Mouse (Mus musculus) mesoderm, embryonic 11.5 days (tissue): ENCODE results near the gene Sqor.
A peak's percentile ranks its signal among the peaks of the same experiment; 100 is the strongest.

Experiments
- DNase-seq: peaks from one replicate; pipeline ENCODE4 v3.0.0-alpha.2; 2012; ENCODE audit warnings: low read depth, low spot score

Gene Sqor

DNA sequence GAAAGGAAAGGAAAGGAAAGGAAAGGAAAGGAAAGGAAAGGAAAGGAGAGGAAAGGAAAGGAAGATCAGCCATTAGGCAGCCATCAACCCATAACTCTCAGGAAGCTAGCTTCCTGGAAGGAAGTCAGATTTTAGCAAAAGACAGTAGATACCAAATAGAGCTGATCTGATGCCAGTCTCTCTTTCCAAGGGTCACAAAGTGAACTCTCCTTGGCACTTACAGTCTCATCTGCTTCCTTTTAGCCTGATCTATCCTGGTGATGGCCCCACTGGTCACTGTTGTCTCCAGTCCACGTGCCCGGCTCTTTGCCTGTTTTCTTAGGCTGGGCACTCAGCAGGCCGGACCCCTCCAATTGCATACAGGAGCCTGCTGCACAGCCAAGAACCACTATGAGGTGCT is 19.7 kb downstream of the Sqor start:
- DNase-seq = no peak

DNA sequence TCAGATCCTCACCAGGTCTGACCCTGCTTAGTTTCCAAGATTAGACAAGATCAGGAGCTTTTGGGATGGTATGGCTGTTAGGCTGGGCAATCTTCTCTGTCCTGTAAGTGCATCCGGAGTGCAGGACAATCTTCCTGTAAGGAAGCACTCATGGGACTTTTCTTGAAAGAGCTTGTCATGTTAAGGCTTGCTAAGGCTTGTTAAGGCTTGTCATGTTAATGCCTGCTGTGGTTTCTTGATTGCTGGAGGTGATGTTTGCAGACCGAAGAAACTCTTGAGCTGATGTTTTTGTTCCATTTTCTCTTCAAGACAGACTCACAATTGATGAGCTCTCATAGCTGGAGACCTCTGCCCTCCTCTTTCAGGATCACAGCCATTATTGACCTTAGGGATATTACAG is 21.1 kb downstream of the Sqor start:
- DNase-seq = no peak

DNA sequence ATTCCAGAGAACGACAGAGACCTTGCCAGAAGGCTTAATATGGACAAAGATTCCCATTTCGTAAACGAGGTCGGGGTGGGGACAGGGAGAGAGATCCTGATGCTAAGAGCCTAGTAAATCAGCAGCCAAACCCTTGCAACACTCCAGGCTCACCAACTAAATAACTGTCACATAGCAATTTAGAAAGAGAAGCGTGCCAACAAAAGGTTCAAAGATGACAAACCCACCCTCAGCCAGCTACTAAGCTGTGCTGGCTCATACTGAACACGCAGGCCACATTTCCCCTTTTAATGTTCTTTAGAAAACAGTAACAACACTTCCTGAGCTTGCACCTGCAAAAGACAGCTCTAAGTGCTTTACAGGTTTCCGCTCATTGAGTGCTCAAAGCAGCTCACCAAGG is 24.3 kb downstream of the Sqor start:
- DNase-seq = no peak

DNA sequence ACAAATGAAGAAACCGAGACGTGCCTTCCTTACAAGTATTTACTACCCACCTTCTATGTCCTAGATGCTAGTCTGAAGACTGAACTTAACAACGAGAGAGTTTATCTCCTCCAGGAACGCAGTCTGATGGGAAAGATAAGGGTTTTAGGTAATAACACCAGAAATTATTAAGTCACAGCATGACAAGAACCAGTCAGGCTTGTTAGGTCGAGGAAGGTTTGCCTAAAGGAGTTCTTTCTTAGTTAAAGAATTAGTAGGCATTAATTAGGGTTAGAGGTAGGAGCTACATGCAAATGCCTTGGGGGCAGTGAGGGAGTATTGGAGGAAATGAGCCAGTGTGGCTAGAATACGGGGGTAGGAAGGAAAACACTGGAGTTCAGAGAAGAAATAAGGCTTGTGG is 24.7 kb downstream of the Sqor start:
- DNase-seq = no peak

DNA sequence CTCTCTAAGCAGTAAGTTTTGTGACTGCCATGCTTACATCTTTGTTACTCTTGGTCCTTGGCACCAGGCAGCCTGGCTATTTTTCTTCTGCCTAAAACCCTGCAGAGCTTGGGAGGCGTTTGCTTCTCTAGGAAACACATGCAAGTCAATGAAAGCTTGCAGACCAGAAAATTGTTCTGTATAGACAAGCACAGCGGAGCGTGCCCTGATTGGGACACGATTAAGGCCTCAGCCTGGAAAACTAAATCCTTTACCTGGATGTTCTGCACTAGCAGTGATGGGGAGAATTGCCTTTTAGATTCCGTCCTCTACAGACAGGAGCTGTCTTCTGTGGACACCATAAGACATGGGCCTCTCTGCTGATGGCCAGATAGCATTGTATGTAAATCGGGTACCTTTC is 39.4 kb downstream of the Sqor start:
- no peak for DNase-seq

DNA sequence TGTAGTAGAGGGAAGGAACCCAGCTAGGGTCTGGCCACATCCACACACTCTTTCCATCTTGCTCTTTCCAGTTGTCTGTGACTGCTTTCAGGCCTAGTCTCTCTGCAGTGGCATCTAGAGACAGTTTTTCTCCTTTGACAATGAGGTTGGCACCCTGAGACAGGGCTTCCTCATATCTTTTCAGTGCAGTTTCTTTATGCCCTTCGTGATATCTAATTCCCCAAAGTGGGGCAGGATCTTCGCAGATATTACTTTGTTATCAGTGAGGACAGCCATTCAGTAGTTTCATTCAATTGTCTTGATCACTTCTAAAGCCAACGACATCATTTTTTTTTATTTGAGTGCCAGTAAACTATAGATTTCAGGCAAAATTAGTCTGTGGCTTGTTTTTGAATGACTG is 41.0 kb downstream of the Sqor start:
- no peak for DNase-seq

DNA sequence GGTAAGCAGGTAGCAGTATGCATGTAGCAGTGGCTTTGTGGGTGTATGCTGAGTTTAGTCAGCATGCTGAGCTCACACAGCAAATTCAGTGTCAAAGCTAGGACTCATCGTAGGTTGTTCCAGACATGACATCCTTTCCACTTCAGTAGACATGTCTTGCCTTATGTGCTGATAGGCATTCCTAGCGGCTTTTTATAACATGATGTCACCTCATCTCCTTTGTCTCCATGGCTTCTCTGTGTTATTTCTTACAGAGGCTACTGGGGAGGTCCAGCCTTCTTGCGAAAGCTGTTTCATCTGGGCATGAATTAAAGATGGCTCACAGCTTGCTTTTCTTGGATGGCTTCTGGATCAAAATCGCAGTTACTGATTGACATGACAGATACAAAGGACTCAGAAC is 44.0 kb downstream of the Sqor start:
- DNase-seq = no peak

DNA sequence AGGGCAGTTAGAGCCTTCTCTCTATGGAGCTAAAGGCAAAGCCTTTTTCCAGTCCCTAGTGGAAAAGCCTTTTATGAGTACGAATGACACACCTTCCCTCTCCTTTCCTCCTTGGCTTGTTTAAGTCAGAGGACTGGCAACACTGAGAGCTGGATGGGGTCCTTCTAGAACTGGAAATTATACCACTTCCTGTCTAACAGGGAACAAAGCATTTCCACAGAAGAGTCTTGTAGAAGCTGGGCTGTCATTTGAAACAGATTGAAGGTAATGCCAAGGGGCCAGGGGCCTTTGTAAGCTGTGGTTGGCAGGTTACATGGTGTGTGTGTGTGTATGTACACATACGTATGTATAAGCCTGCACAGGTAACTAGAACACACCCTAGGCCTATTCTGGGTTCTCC is 51.9 kb downstream of the Sqor start:
- DNase-seq = no peak

DNA sequence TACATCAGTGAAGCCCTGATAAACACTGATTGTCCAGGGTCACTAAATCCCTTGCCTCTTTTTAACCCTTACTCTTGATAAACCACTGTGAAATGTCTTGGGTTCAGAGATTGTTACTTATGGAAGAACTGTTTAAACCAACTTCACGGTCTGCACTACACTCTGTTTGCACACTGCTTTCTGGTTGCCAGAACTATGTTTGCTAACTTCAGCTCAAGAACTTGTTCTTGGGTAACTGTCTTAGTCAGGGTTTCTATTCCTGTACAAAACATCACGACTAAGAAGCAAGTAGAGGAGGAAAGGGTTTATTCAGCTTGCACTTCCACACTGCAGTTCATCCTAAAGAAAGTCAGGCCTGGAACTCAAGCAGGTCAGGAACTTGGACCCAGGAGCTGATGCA is 56.2 kb downstream of the Sqor start:
- no peak for DNase-seq

DNA sequence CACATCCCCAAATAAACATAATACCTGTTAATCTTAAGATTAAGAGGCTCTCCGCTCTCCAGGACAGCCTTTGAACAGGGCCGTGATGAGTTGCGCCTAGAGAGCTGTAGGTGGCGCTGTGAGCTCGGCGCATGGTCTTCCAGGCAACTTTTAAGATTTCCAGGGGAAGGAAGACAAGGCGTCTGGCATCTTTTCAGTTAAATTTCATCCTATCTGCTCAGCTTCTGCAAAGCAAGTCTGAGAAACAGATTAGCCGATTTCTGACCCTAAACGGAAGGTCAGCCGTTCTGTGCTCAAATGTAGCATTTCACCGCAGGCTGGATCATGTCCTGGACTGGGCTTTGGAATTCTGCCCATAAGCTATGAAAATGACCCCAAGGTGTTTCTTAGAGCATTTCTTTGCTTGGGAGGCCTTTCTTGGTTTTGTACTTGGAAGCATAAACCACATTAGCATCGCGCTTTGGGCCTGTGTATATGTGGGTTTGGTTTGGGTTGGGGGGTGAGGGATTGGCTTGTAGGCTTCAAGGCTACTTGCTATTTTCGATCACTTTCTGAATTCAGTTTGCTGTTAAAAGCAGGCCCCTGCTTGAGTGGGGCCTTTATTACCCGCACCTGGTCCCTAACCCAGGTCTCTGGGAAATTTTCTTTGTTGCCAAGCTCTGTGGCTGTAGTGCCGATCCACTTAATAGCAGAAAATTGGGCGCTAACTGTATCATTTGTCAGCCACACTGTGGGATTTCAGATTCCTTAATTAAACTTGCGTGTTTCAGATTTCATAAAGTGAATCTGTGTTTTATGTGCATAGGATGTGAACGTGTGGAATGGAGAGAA is 60.6 kb downstream of the Sqor start:
- peak; percentile 69 for DNase-seq

DNA sequence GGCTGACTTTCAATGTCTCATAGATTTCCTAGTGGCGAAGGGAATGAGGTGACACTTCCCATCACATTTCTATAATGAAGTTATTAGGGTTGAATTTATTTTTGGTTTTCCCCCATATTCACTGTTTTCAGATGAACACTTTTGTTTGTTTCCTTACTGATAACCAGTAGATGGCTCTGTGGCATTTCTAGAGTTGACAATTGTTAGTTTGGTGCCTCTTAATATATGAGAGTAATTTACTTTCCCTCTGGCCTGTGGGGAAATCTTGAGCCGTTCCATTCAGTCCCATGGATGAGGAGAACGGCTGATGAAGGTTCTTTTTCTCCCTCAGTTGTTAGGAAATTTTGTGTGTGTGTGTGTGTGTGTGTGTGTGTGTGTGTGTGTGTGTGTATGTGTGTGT is 61.3 kb downstream of the Sqor start:
- DNase-seq = no peak

DNA sequence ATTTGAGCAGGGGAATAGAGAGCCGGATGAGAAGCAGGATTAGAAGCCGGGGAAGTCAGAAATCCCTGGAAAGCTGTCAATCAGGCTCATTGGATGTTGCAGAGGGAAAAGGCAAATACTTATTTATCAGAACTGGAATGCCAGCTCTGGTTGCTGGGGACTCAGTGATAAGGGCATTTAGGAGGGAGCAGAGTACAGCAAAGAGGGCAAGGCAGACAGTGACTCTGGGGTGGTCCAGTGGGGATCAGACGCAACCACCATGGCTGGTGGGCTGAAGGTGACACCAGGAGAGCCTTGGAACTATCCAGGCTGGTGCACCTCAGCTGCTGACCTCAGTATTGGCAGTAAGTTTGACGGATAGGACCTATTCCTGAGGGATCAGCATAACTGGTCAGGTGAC is 89.6 kb downstream of the Sqor start:
- no peak for DNase-seq

DNA sequence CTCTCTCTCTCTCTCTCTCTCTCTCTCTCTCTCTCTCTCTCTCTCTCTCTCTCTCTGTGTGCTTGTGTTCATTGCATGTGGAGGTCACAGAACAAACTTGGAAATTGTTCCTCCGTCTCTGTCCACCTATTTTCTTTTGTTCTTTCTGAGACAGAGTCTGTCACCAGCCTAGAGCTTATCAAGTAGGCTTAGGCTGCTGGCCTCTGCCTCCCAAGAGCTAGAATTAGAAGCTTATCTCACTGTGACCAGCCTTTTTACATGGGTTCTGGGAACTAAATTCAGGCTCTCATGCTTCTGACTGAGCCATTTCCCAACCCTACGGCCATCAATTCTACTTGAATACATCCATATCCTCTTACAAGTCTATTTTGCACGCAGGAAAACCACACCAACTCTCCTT is 90.3 kb downstream of the Sqor start:
- DNase-seq = no peak
